Mouse (Mus musculus) B cell, adult 2 months (primary cell): ENCODE results near the gene Tln1.

Experiments
- DNase-seq, 2 experiments: peaks; one replicate each; pipeline ENCODE4 v3.0.0; 2022

Tln1 gene

GRCm38 (mm10) chr4:43546375-43547047 lies 16.0 kb downstream of the Tln1 start:
- DNase-seq, result no peak

- DNase-seq, result no peak
Observed at GRCm38 (mm10) chr4:43542044-43542443, 20.4 kb downstream of the Tln1 start.

- DNase-seq, result no peak
Observed at GRCm38 (mm10) chr4:43536031-43536430, 26.5 kb downstream of the Tln1 start.

- DNase-seq, result no peak
Observed at GRCm38 (mm10) chr4:43535628-43536027, 26.9 kb downstream of the Tln1 start.

- no peak for DNase-seq
Observed at GRCm38 (mm10) chr4:43533270-43533669, 29.2 kb downstream of the Tln1 start.

- DNase-seq, result peak; percentile 85
Observed at GRCm38 (mm10) chr4:43530581-43530980, 31.9 kb downstream of the Tln1 start.

GRCm38 (mm10) chr4:43530081-43530501 lies 32.4 kb downstream of the Tln1 start:
- no peak for DNase-seq

GRCm38 (mm10) chr4:43528487-43528886 lies 34.0 kb downstream of the Tln1 start:
- DNase-seq, result peak; percentile 43 to 46

GRCm38 (mm10) chr4:43527880-43528279 lies 34.6 kb downstream of the Tln1 start:
- DNase-seq, result peak; percentile 62 to 67

- peak; percentile 94 to 95 for DNase-seq
Observed at GRCm38 (mm10) chr4:43519956-43520355, 42.5 kb downstream of the Tln1 start.

GRCm38 (mm10) chr4:43519551-43519950 lies 42.9 kb downstream of the Tln1 start:
- no peak for DNase-seq

GRCm38 (mm10) chr4:43515764-43516708 lies 46.5 kb downstream of the Tln1 start:
- no peak for DNase-seq

- DNase-seq, result no peak
Observed at GRCm38 (mm10) chr4:43513791-43514190, 48.7 kb downstream of the Tln1 start.

GRCm38 (mm10) chr4:43513300-43513699 lies 49.2 kb downstream of the Tln1 start:
- DNase-seq, result no peak

- DNase-seq, result no peak
Observed at GRCm38 (mm10) chr4:43512653-43513052, 49.8 kb downstream of the Tln1 start.

- DNase-seq, result no peak
Observed at GRCm38 (mm10) chr4:43511675-43512454, 50.6 kb downstream of the Tln1 start.

GRCm38 (mm10) chr4:43509109-43509508 lies 53.4 kb downstream of the Tln1 start:
- DNase-seq, result no peak

GRCm38 (mm10) chr4:43508666-43508997 lies 53.9 kb downstream of the Tln1 start:
- peak; percentile 73 to 74 for DNase-seq

- no peak for DNase-seq
Observed at GRCm38 (mm10) chr4:43507938-43508665, 54.4 kb downstream of the Tln1 start.

GRCm38 (mm10) chr4:43506536-43507185 lies 55.8 kb downstream of the Tln1 start, which contains the start of gene Car9:
TSS of gene Car9 (plus strand) at chr4:43506966.
- DNase-seq, result no peak

GRCm38 (mm10) chr4:43506074-43506473 lies 56.4 kb downstream of the Tln1 start:
- no peak for DNase-seq

- no peak for DNase-seq
Observed at GRCm38 (mm10) chr4:43504269-43504668, 58.2 kb downstream of the Tln1 start.
